ENCODE assay signal across 13 mouse cellular contexts in genomic region chr10:58386997-58387396, GRCm38 (mm10).
"Had no signal": no experiment of that assay in that cellular context is flagged by ENCODE, and none has a peak within 500 bp of the region (broad histone marks: within the 10 kb centered on the region; RNA-seq: fewer than 3 reads in every experiment).

No protein-coding gene starts in this region.

- H3K9ac ChIP-seq: limb, embryonic 12.5 days; liver, embryonic 13.5 days; liver, postnatal 0 days; midbrain, embryonic 12.5 days; neural tube, embryonic 15.5 days had no signal

- ATAC-seq: hindbrain, postnatal 0 days; liver, postnatal 0 days had no signal

- H3K4me2 ChIP-seq: limb, embryonic 12.5 days; liver, embryonic 13.5 days; midbrain, embryonic 12.5 days; neural tube, embryonic 15.5 days had no signal

- H3K4me3 ChIP-seq: limb, embryonic 12.5 days; liver, embryonic 13.5 days; midbrain, embryonic 12.5 days; neural tube, embryonic 15.5 days had no signal

- H3K36me3 ChIP-seq: limb, embryonic 12.5 days; midbrain, embryonic 12.5 days; neural tube, embryonic 15.5 days had no signal

- H3K9me3 ChIP-seq: limb, embryonic 12.5 days; liver, embryonic 13.5 days; midbrain, embryonic 12.5 days; neural tube, embryonic 15.5 days had no signal

- DNase-seq: kidney, adult 11 months; kidney, postnatal 10 days; kidney, postnatal 4 days; liver; liver, embryonic 13.5 days; liver, postnatal 0 days; right cerebral cortex, adult 18-20 months; right cerebral cortex, postnatal 25 days; thymus, postnatal 4 days had no signal

- H3K27ac ChIP-seq: hindbrain, postnatal 0 days; limb, embryonic 12.5 days; liver, embryonic 13.5 days; midbrain, embryonic 12.5 days; neural tube, embryonic 15.5 days had no signal

- H3K27me3 ChIP-seq: limb, embryonic 12.5 days; liver, embryonic 13.5 days; midbrain, embryonic 12.5 days; neural tube, embryonic 15.5 days had no signal
